Mouse (Mus musculus) effector memory CD4-positive, alpha-beta T cell, adult 5 months (primary cell): ENCODE results near the gene Ccdc17. TPM values are rescaled to one million over a fixed set of nuclear protein-coding genes. Genes with fewer than 3 reads are reported as not detected.

Experiments
- polyA plus RNA-seq: library from polyadenylated mRNA; unstranded; fragments of 100-300 nt; shearing (Covaris generic); gene quantifications from one replicate; pipeline ENCODE4 v1.2.1, GENCODE M21; 2017

Gene Ccdc17
- polyA plus RNA-seq, result 8.7 TPM

DNA sequence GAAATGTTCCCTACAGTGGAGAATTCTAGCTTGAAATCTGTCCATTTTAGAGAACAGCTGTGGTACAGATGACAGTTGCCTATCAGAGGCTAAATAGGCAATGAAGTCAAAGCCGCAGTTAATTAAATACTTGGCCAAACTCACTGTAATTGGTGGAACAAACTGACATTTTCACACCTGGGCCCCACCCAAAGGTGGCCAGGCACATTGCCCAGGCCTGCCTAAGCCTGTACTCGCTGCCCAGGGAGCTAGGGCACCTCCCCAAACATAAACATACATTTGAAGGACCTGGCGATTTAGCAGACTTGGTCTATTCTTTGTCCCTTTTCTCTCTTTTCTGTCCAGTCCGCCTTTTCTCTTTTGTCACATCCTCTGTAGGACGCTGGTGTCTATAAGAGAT lies at the start of gene Ccdc17:
Gene Ccdc17 (plus strand): TSS at position 276 of the 400 bp plus-strand sequence.

DNA sequence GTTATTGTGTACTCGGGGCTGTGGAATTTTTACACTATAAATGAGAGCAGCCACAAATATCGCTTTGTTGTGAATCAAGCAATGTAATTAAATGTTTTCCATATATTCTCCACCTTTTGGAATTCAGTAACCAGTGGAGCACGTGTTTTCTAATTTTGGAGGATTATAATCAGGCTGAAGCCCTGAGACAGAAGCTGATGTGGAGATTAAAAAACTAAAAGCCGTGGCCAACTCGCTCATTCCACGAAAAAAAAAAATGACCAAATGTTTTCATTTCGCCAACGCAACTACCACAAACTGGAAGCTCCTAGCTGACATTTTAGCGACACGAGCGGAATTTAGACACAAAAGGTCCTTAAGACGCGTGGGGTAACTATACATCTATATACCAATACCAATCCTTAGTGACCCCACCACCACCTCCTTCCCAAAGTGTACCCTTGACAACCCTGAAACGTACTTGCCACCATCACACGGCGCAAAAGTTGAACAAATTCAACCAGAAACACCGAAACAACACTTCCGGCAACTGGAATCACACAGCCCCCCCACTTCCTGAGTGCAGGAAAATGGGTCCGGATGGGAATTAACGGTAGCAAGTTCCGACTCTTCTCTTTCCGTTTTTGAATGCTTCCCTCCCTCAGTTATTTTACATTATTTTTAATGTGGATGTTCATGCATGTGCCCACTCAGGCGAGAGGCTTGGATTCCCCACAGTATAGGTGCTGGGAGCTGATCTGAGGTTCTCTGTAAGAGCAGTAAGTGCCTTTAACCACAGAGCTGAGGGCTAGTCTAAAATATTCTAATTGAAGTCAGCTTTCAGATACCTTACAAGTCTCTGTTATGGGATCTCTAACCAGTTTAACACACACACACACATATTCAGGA lies 40.8 kb upstream of the Ccdc17 start, which contains the start of gene Tmem69:
Gene Tmem69 (minus strand): TSS at position 524 of the 888 bp plus-strand sequence.

DNA sequence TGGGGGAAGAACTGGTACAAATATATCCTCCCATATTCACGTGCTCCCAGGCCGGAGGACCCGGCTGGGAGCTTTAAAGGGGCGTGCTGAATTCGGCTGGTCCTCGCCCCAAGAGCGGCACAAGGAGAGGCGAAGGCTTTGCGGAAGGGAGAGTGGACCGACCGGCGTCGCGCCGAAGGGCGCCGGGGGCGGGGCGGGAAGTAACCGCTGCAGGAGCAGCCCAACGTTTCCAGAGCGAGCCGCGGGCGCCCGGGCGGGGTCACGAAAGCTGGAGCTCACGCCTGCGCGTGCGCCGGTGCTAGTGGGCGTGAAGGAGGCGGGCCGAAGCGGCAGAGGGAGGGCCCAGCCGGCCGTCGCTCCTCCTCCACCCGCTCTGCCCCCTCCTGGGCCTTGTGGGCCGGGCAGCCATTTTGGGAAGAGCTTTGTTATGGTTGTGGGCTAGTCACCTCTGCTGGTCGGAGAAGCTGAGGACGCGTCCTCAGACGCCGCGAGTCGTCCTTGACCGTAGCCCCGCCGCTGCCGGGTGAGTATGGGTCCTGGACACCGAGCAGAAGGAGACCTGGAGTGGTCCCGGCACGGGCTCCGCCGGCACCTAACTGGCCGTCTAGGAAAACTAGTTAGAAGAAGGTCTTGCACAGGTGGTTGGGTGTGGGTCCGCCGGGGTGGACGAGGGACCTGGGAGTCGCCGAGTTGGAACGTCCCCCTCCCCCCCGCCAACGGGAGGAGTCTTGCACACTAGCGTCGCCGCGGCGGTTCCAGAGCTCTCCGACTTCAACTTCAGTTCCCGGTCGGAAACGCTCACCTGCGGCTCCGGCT lies 38.9 kb upstream of the Ccdc17 start, which contains the start of gene Gpbp1l1:
Gene Gpbp1l1 (plus strand): TSS at position 353 of the 816 bp plus-strand sequence.

DNA sequence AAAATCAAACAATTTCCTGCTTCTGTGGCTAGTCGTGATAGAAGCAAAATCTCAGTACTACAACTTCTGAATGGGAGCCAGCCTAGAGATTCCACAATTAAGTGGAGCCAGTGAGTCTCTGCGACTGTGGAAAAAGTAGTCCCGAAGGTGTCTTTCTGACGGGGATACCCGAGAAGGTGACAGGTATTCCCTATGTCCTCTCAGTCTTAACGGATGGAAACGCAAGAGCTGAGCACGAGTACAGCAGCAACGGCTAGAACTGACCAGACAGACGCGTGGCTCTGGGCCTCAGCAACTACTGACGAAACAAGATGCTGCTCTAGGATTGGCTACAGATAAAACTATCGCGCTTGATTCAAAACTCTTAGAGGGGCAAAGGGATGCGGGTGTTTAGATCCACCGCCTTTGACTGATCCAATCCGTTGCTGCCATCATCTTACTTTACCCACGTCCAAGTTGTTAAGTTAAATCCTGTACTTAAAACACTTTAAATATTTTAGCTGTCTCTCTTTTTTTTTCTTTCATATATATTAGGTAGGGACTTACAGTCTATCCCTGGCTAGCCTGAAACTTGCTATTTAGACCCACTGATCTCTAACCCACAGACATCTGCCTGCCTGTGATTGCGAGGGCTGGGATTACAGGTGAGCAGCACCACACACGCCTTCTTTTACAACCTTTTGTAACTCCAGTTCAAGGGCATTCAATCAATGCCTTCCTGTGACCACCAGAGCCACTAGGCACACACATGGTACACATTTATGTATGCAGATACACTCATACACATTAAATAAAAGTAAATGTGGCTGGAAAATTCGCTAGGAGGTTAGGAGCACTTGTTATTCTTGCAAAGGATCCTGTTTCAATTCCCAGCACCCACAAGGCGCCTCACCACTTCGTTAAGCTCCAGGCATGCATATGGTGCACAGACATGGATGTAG lies 31.5 kb downstream of the Ccdc17 start, which contains the start of gene Nasp:
Gene Nasp (minus strand): TSS at position 220 of the 941 bp plus-strand sequence.

Other genes starting within 250 kb of the Ccdc17 start
- gene Mast2, start 132.5 kb upstream of the Ccdc17 start, polyA plus RNA-seq, result 12.8 TPM
- gene Ipp, start 89.1 kb upstream of the Ccdc17 start, polyA plus RNA-seq, result 11.2 TPM
- 7.1 TPM for gene Tmem69, start 40.7 kb upstream of the Ccdc17 start, polyA plus RNA-seq
- gene Gpbp1l1, start 39.0 kb upstream of the Ccdc17 start, polyA plus RNA-seq, result 61.4 TPM
- 91.4 TPM for gene Nasp, start 31.3 kb downstream of the Ccdc17 start, polyA plus RNA-seq
- gene Akr1a1, start 55.0 kb downstream of the Ccdc17 start, polyA plus RNA-seq, result 215 TPM
- 495 TPM for gene Prdx1, start 88.9 kb downstream of the Ccdc17 start, polyA plus RNA-seq
- 3.7 TPM for gene Mmachc, start 111.8 kb downstream of the Ccdc17 start, polyA plus RNA-seq
- gene Ccdc163, start 111.9 kb downstream of the Ccdc17 start, polyA plus RNA-seq, result 9.8 TPM
- gene Tesk2, start 124.3 kb downstream of the Ccdc17 start, polyA plus RNA-seq, result 3.2 TPM
- gene Toe1, start 211.0 kb downstream of the Ccdc17 start, polyA plus RNA-seq, result 31.4 TPM
- gene Mutyh, start 211.1 kb downstream of the Ccdc17 start, polyA plus RNA-seq, result 10.6 TPM
- gene Hpdl, start 225.1 kb downstream of the Ccdc17 start, polyA plus RNA-seq, result not detected